Mouse (Mus musculus) thymus, adult 2 months (tissue): ENCODE measurements at regions not wholly inside any gene's neighbourhood (a gene's known extent, or its start where the extent isn't known, plus 50 kb on each side); places are given as distances from the start of the nearest gene placed in this dataset.

Source experiments
- CTCF ChIP-seq: fragments of 200-500 bp; IDR thresholded peaks from 2 replicates; pipeline ENCODE4 v1.5.1; 2012; ENCODE audit warnings: mild to moderate bottlenecking, control low read depth, low read length, moderate library complexity, borderline replicate concordance; ENCODE audit not compliant: control insufficient read depth, poor library complexity, insufficient read depth; ENCODE audit errors: extremely low read depth
- POLR2A ChIP-seq: fragments of 200-500 bp; IDR thresholded peaks from 2 replicates; pipeline ENCODE4 v1.6.1; 2012; ENCODE audit warnings: mild to moderate bottlenecking, low read length, control low read depth, moderate library complexity; ENCODE audit not compliant: control insufficient read depth, poor library complexity, insufficient read depth; ENCODE audit errors: extremely low read depth

- no peak for TF ChIP-seq CTCF
- TF ChIP-seq POLR2A: no peak
These were observed 95.8 kb upstream of the Egln3 start for GRCm38 (mm10) chr12:54299506-54299905.
